Mouse (Mus musculus): Measurements from ENCODE around the gene Cyp26b1.

GRCm38 (mm10) chr6:84626398-84626797 lies 32.7 kb upstream of the Cyp26b1 start:
- TF ChIP-seq MYOG (IDR thresholded peaks at IDR 0.05; ENCODE audit: control insufficient read depth in 1 of 3, insufficient read depth in 1 of 3, insufficient read length in 2 of 3, low read depth in 2 of 3) = no peak
- no peak for TF ChIP-seq POLR2A (IDR thresholded peaks at IDR 0.05; ENCODE audit: insufficient read length, low read depth)
- TF ChIP-seq MYOD1 (IDR thresholded peaks at IDR 0.05; ENCODE audit: control insufficient read depth in 1 of 3, insufficient read length in 2 of 3, low read depth in 2 of 3) = no peak
- no peak for TF ChIP-seq E2F4 (IDR thresholded peaks at IDR 0.05; ENCODE audit: insufficient read depth)
- TF ChIP-seq SRF (IDR thresholded peaks at IDR 0.05; ENCODE audit: control insufficient read depth, insufficient read length, low read depth) = no peak
- no peak for TF ChIP-seq REST (IDR thresholded peaks at IDR 0.05; ENCODE audit: insufficient read depth, insufficient read length)
- no peak for TF ChIP-seq TCF12 (IDR thresholded peaks at IDR 0.05; ENCODE audit: insufficient read depth, poor library complexity, severe bottlenecking)
- TF ChIP-seq USF1 (IDR thresholded peaks at IDR 0.05; ENCODE audit: low read depth) = no peak
- no peak for TF ChIP-seq MAX (IDR thresholded peaks at IDR 0.05; ENCODE audit: low read depth)
